In the genomic region with DNA sequence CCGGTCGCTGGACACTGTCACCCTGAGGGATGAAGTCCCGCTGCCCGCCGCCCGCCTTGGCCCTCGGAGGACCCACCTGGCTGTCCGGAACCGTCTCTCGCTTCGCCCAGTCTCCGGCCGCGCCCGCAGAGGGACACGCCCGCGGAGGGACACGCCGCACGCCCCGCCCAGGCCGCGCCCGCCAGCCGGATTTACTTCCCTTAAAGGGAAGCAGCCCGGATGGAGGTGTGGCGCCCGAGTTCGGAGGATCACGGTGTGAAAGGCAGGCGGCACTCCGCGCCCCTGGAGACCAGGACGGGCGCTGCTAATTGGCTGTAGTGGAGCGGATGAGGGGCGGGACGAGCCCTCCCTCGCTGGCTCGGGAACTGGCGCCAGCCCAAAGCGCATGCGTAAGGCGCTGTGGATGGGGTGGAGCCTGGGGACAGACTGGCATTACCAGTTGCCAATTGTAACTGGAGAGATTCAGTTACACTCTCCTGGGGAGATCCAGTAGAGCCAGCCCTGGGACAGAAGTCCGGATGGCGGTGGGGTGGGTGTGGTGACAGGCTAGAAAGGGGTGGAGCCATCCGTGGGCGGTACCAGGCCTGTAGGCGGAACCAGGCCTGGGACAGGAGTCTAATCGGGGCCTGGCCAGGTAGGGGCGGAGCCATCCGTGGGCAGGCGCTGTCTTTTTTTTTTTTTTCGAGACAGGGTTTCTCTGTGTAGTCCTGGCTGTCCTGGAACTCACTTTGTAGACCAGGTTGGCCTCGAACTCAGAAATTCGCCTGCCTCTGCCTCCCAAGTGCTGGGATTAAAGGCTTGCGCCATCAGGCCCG, we compare ENCODE assay signal across 8 mouse cellular contexts. TPM values are rescaled to one million over a fixed set of nuclear protein-coding genes. Genes with fewer than 3 reads are reported as not detected.
A peak's percentile ranks its signal among the peaks of the same experiment; 100 is the strongest.
DNase-seq lines count a peak whose midpoint lies in the region; ATAC-seq lines count a peak whose summit lies in the region.

Gene Mob3a (minus strand): TSS at position 257 of the 815 bp plus-strand sequence.
Gene Izumo4 (plus strand): TSS at position 464 of the 815 bp plus-strand sequence.

- H3K9ac ChIP-seq in hindbrain, embryonic 11.5 days (ENCODE audit: low read depth, low read length) = peak within 1 kb of the TSS; percentile 74

- H3K4me2 ChIP-seq in hindbrain, embryonic 11.5 days (replicated peaks; ENCODE audit: low read depth, low read length) = peak within 1 kb of the TSS; percentile 81

- H3K36me3 ChIP-seq in hindbrain, embryonic 11.5 days (ENCODE audit: control insufficient read depth, insufficient read depth, low read length) = 0 out of 2 replicates have a peak, but pooled peaks cover 2% of the 10 kb centered on the region

- peak; percentile 100 for DNase-seq in Muller cell, postnatal 12 days (ENCODE audit: inconsistent ontology term)
- DNase-seq in cerebellum, adult 9-11 months = peak; percentile 100
- DNase-seq in frontal cortex, adult 2 months (ENCODE audit: extremely low spot score in 1 of 2, low spot score in 1 of 2) = peak; percentile 98 to 99
- peak; percentile 99 for DNase-seq in hindbrain, embryonic 11.5 days (ENCODE audit: low spot score)
- peak; percentile 98 for DNase-seq in layer of hippocampus, postnatal 10 days (ENCODE audit: low spot score in 2 of 2)
- peak; percentile 100 for DNase-seq in lung, postnatal 10 days
- DNase-seq in ovary, postnatal 36 days (ENCODE audit: low spot score) = peak; percentile 99
- DNase-seq in thymus, postnatal 25 days = peak; percentile 99

- ATAC-seq in hindbrain, embryonic 11.5 days (ENCODE audit: low FRiP score) = peak; percentile 97

- H3K27me3 ChIP-seq in hindbrain, embryonic 11.5 days (ENCODE audit: control insufficient read depth, insufficient read depth, low read length) = no peaks in the 10 kb centered on the region

- peak within 1 kb of the TSS; percentile 66 for H3K4me3 ChIP-seq in hindbrain, embryonic 11.5 days (ENCODE audit: low read depth, low read length)

- under 1% methylated on average over 59 of the region's 59 CpGs for WGBS in hindbrain, embryonic 11.5 days

- no peaks in the 10 kb centered on the region for H3K9me3 ChIP-seq in hindbrain, embryonic 11.5 days (ENCODE audit: control insufficient read depth, low read length)

- peak within 1 kb of the TSS; percentile 75 for H3K27ac ChIP-seq in hindbrain, embryonic 11.5 days (ENCODE audit: low read depth, low read length)

- H3K4me1 ChIP-seq in hindbrain, embryonic 11.5 days (replicated peaks; ENCODE audit: control insufficient read depth, insufficient read depth, low read length) = peaks cover 5% of the 10 kb centered on the region

RNA-seq across cellular contexts. Expression of gene Mob3a, which starts in this region (rescaled TPM):
- 9.1 and 10.6 TPM in 2 replicates for polyA plus RNA-seq in frontal cortex, adult 2 months (2012; rRNA removed)
- polyA plus RNA-seq in hindbrain, embryonic 11.5 days (2014; fragmentation: Nextera tagmentation; extraction: Ambion mirVana) = 54.4 and 55.6 TPM in 2 replicates
- 10 to 100 TPM; 21.2 to 22.5 TPM for total RNA-seq in layer of hippocampus, postnatal 10 days (2021)

RNA-seq across cellular contexts. Expression of gene Izumo4, which starts in this region (rescaled TPM):
- polyA plus RNA-seq in frontal cortex, adult 2 months (2012; rRNA removed) = 99.6 and 108 TPM in 2 replicates
- 10.3 and 11.4 TPM in 2 replicates for polyA plus RNA-seq in hindbrain, embryonic 11.5 days (2014; fragmentation: Nextera tagmentation; extraction: Ambion mirVana)
- total RNA-seq in layer of hippocampus, postnatal 10 days (2021) = 10 to 100 TPM; 51.0 to 69.9 TPM

Comparison
In these comparisons a context has a peak if more than half of its experiments do, and no peak if none do; other contexts are left out.
1. Peak in every context shown above with its lines: DNase-seq, ATAC-seq, H3K4me3 ChIP-seq and H3K27ac ChIP-seq.